Mouse (Mus musculus): ENCODE results near the gene Jmjd8.

GRCm38 (mm10) chr17:25813471-25813870, 15.2 kb upstream of the Jmjd8 start:
- no peak for TF ChIP-seq POLR2A (IDR thresholded peaks at IDR 0.05; ENCODE audit: borderline replicate concordance, control insufficient read depth, low read depth, low read length)
- TF ChIP-seq CTCF (IDR thresholded peaks at IDR 0.05; ENCODE audit: control insufficient read depth, insufficient read depth, low read length), result peak; percentile 46; the same call in 1 of the 2 replicates
